8 mouse cellular contexts compared by ENCODE assay signal in the genomic region with DNA sequence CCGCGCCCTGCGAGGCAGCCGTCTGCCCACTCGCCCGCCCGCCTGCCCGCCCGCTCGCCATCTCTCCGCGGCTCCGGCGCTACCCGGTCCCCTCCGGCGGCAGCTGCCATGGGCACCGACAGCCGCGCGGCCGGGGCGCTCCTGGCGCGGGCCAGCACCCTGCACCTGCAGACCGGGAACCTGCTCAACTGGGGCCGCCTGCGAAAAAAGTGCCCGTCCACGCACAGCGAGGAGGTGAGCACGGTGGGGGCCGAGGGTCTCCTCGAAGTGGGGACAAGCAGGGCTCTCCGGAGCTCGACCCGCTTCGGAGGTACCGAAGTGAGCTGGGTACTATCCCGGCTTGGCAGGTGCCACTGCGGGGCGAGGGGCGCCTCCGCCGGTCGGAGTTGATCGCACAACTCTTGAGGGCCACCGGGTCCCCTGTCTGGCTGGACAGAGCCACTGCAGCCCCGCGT. TPM values are rescaled to one million over a fixed set of nuclear protein-coding genes. Genes with fewer than 3 reads are reported as not detected.
DNase-seq lines count a peak whose midpoint lies in the region; ATAC-seq and TF ChIP-seq lines count a peak whose summit lies in the region.

No protein-coding gene starts in this region.

- WGBS in embryonic facial prominence, embryonic 10.5 days = under 1% methylated on average over 50 of the region's 50 CpGs
- under 1% methylated on average over 48 of the region's 50 CpGs for WGBS in liver, embryonic 14.5 days (ENCODE audit: insufficient replicate concordance)
- under 1% methylated on average over 47 of the region's 50 CpGs for WGBS in thymus, adult 2 months

- peak overlapping the region; percentile 60 for H3ac ChIP-seq in C2C12 (ENCODE audit: control insufficient read depth, insufficient read length, low read depth)

- TF ChIP-seq CTCF in C2C12 (IDR thresholded peaks at IDR 0.05; ENCODE audit: control insufficient read depth, insufficient read depth, insufficient read length) = no peak
- peak; percentile 45 for TF ChIP-seq CTCF in liver, embryonic 14.5 days (IDR thresholded peaks at IDR 0.05; ENCODE audit: low read depth)
- peak; percentile 62; the same call in 1 of the 2 replicates for TF ChIP-seq CTCF in thymus, adult 2 months (IDR thresholded peaks at IDR 0.05; ENCODE audit: borderline replicate concordance, control insufficient read depth, extremely low read depth, insufficient read depth, low read length, poor library complexity)

- no peaks in the 10 kb centered on the region for H3K27me3 ChIP-seq in C2C12 (ENCODE audit: control insufficient read depth, insufficient read depth, insufficient read length)
- no peaks in the 10 kb centered on the region for H3K27me3 ChIP-seq in embryonic facial prominence, embryonic 10.5 days (replicated peaks; ENCODE audit: low read depth, poor library complexity, severe bottlenecking)
- H3K27me3 ChIP-seq in liver, embryonic 14.5 days (ENCODE audit: control insufficient read depth, insufficient read depth, low read length) = no peaks in the 10 kb centered on the region
- no peaks in the 10 kb centered on the region for H3K27me3 ChIP-seq in thymus, adult 2 months (ENCODE audit: control insufficient read depth, insufficient read depth, low read length)

- peak overlapping the region; percentile 91 for H3K27ac ChIP-seq in embryonic facial prominence, embryonic 10.5 days (replicated peaks)
- H3K27ac ChIP-seq in liver, embryonic 14.5 days = peak overlapping the region; percentile 100
- no peak overlapping the region for H3K27ac ChIP-seq in thymus, adult 2 months (ENCODE audit: control insufficient read depth, insufficient read depth, low read length)

- H3K4me2 ChIP-seq in liver, embryonic 14.5 days (ENCODE audit: low read depth) = peak overlapping the region; percentile 80

- DNase-seq in adrenal gland, adult 8-10 months = peak; percentile 48
- peak; percentile 73 for DNase-seq in embryonic facial prominence, embryonic 10.5 days (ENCODE audit: low spot score)
- peak; percentile 42 to 66 for DNase-seq in heart, adult 18-20 months
- peak; percentile 74 for DNase-seq in kidney, adult 18-20 months
- no peak for DNase-seq in liver, embryonic 14.5 days (ENCODE audit: low read depth in 3 of 3, low spot score in 3 of 3)
- peak; percentile 26 to 48 for DNase-seq in natural killer cell, adult 2 months (ENCODE audit: low spot score in 2 of 2)
- peak; percentile 52 for DNase-seq in thymus, adult 2 months

- peak overlapping the region; percentile 70 for H3K4me3 ChIP-seq in C2C12 (ENCODE audit: insufficient read depth, poor library complexity, severe bottlenecking)
- H3K4me3 ChIP-seq in embryonic facial prominence, embryonic 10.5 days = peak overlapping the region; percentile 95
- peak overlapping the region; percentile 69 to 99 for H3K4me3 ChIP-seq in liver, embryonic 14.5 days (ENCODE audit: insufficient read depth in 1 of 2, low read depth in 2 of 2, low read length in 2 of 2)
- peak overlapping the region; percentile 74 for H3K4me3 ChIP-seq in thymus, adult 2 months (ENCODE audit: control insufficient read depth, insufficient read depth, low read length)

- peak overlapping the region; percentile 100 for H3K9ac ChIP-seq in liver, embryonic 14.5 days (replicated peaks)

- peaks cover 29% of the 10 kb centered on the region for H3K4me1 ChIP-seq in embryonic facial prominence, embryonic 10.5 days
- H3K4me1 ChIP-seq in liver, embryonic 14.5 days (replicated peaks; ENCODE audit: control insufficient read depth in 2 of 2, insufficient read depth in 2 of 2, low read length in 1 of 2) = peaks cover 31 to 44% of the 10 kb centered on the region in 2 experiments
- peaks cover 7% of the 10 kb centered on the region; the same call in 1 of the 2 replicates for H3K4me1 ChIP-seq in thymus, adult 2 months (replicated peaks; ENCODE audit: control insufficient read depth, insufficient read depth, low read length)

- H3K9me3 ChIP-seq in embryonic facial prominence, embryonic 10.5 days = no peaks in the 10 kb centered on the region
- H3K9me3 ChIP-seq in liver, embryonic 14.5 days (ENCODE audit: control insufficient read depth, low read length) = no peaks in the 10 kb centered on the region

- peaks cover 9% of the 10 kb centered on the region for H3K36me3 ChIP-seq in C2C12 (ENCODE audit: control insufficient read depth, insufficient read depth)
- no peaks in the 10 kb centered on the region for H3K36me3 ChIP-seq in embryonic facial prominence, embryonic 10.5 days (replicated peaks)
- H3K36me3 ChIP-seq in liver, embryonic 14.5 days (replicated peaks; ENCODE audit: control insufficient read depth, insufficient read depth, low read depth) = peaks cover 21% of the 10 kb centered on the region
- no peaks in the 10 kb centered on the region for H3K36me3 ChIP-seq in thymus, adult 2 months (ENCODE audit: control insufficient read depth, insufficient read depth, low read length)

- no peak for TF ChIP-seq EP300 in liver, embryonic 14.5 days (IDR thresholded peaks at IDR 0.05; ENCODE audit: low read depth)

- no peak for TF ChIP-seq POLR2A in thymus, adult 2 months (IDR thresholded peaks at IDR 0.05; ENCODE audit: control insufficient read depth, extremely low read depth, insufficient read depth, low read length, poor library complexity)

- peak; percentile 3; the same call in 1 of the 2 replicates for ATAC-seq in liver, embryonic 14.5 days (ENCODE audit: insufficient read depth)

- H3K79me2 ChIP-seq in C2C12 (ENCODE audit: control insufficient read depth, insufficient read depth) = peaks cover 52% of the 10 kb centered on the region

- H3K79me3 ChIP-seq in C2C12 (ENCODE audit: low read depth) = peaks cover 46% of the 10 kb centered on the region

TF ChIP-seq in C2C12, 6 proteins besides CTCF, POLR2A, EP300 and RAD21:
- no peak for TF ChIP-seq MYOD1 (IDR thresholded peaks at IDR 0.05; ENCODE audit: control insufficient read depth, insufficient read length, low read depth)
- no peak for TF ChIP-seq MYOG (IDR thresholded peaks at IDR 0.05; ENCODE audit: control insufficient read depth, extremely low read depth, insufficient read length)
- no peak for TF ChIP-seq USF1 (IDR thresholded peaks at IDR 0.05; ENCODE audit: low read depth)
- no peak for TF ChIP-seq MAX (IDR thresholded peaks at IDR 0.05)
- no peak for TF ChIP-seq CEBPB (IDR thresholded peaks at IDR 0.05; ENCODE audit: low read depth)
- TF ChIP-seq FOSL1 (IDR thresholded peaks at IDR 0.05; ENCODE audit: insufficient read depth, low read length, poor library complexity, severe bottlenecking) = no peak
TF ChIP-seq in C2C12: peak in this region for 0.

RNA-seq across cellular contexts. Expression of gene Gclm, which starts 0.5 kb away (rescaled TPM):
- 84.0 TPM for polyA plus RNA-seq in C2C12 (2012; fragmentation: generic; extraction: Trizol)
- 100 to 1,000 TPM in 2 of 4 experiments, 10 to 100 TPM in 2; 85.9 to 118 (median 100) TPM for total RNA-seq in adrenal gland, adult 8-10 months (2022)
- polyA plus RNA-seq in embryonic facial prominence, embryonic 10.5 days (2016; fragmentation: Nextera tagmentation; extraction: Ambion mirVana) = 36.9 and 39.9 TPM in 2 replicates
- total RNA-seq in heart, adult 18-20 months (2021) = 10 to 100 TPM; 42.4 to 72.6 TPM
- polyA plus RNA-seq in liver, embryonic 14.5 days (2012; rRNA removed) = 95.7 and 140 TPM in 2 replicates
- polyA plus RNA-seq in liver, embryonic 14.5 days (2014; fragmentation: Nextera tagmentation; extraction: Ambion mirVana) = 360 and 422 TPM in 2 replicates
- polyA plus RNA-seq in thymus, adult 2 months (2012; rRNA removed) = 32.5 and 53.3 TPM in 2 replicates

RNA-seq across cellular contexts. Expression of gene Dnttip2, which starts 28.3 kb away (rescaled TPM):
- polyA plus RNA-seq in C2C12 (2012; fragmentation: generic; extraction: Trizol) = 18.7 TPM
- 10 to 100 TPM; 36.0 to 43.2 (median 38.6) TPM for total RNA-seq in adrenal gland, adult 8-10 months (2022)
- polyA plus RNA-seq in embryonic facial prominence, embryonic 10.5 days (2016; fragmentation: Nextera tagmentation; extraction: Ambion mirVana) = 97.3 and 100 TPM in 2 replicates
- 10 to 100 TPM; 25.3 to 30.1 TPM for total RNA-seq in heart, adult 18-20 months (2021)
- polyA plus RNA-seq in liver, embryonic 14.5 days (2012; rRNA removed) = 12.2 and 24.0 TPM in 2 replicates
- polyA plus RNA-seq in liver, embryonic 14.5 days (2014; fragmentation: Nextera tagmentation; extraction: Ambion mirVana) = 36.5 and 37.0 TPM in 2 replicates
- 11.1 and 11.6 TPM in 2 replicates for polyA plus RNA-seq in thymus, adult 2 months (2012; rRNA removed)

RNA-seq across cellular contexts. Expression of gene Bcar3, which starts 48.0 kb away (rescaled TPM):
- polyA plus RNA-seq in C2C12 (2012; fragmentation: generic; extraction: Trizol) = 34.9 TPM
- 10 to 100 TPM; 64.1 to 91.3 (median 70.4) TPM for total RNA-seq in adrenal gland, adult 8-10 months (2022)
- polyA plus RNA-seq in embryonic facial prominence, embryonic 10.5 days (2016; fragmentation: Nextera tagmentation; extraction: Ambion mirVana) = 9.3 and 10.1 TPM in 2 replicates
- total RNA-seq in heart, adult 18-20 months (2021) = 1 to 10 TPM; 7.0 to 9.5 TPM
- polyA plus RNA-seq in liver, embryonic 14.5 days (2012; rRNA removed) = 3.5 and 4.2 TPM in 2 replicates
- polyA plus RNA-seq in liver, embryonic 14.5 days (2014; fragmentation: Nextera tagmentation; extraction: Ambion mirVana) = 3.1 and 3.5 TPM in 2 replicates
- 8.2 and 9.9 TPM in 2 replicates for polyA plus RNA-seq in thymus, adult 2 months (2012; rRNA removed)

Comparison
In these comparisons a context has a peak if more than half of its experiments do, and no peak if none do; other contexts are left out.
1. DNase-seq: peak in adrenal gland, adult 8-10 months (single experiment), embryonic facial prominence, embryonic 10.5 days (single experiment), heart, adult 18-20 months (2 of 2), kidney, adult 18-20 months (single experiment), natural killer cell, adult 2 months (2 of 2) and thymus, adult 2 months (single experiment); none in liver, embryonic 14.5 days (0 of 3).
2. Peak in every context shown above with its lines, with median percentiles within 50 percentile points of each other: H3K4me3 ChIP-seq.